Mouse (Mus musculus) bone marrow, adult 2 months (tissue): ENCODE results near the gene Krt8.

ENCODE experiments used
- CTCF ChIP-seq: fragments of 200-500 bp; IDR thresholded peaks from 2 replicates; pipeline ENCODE4 v1.5.1; 2011; ENCODE audit warnings: low read length, control low read depth; ENCODE audit not compliant: control insufficient read depth, insufficient read depth
- POLR2A ChIP-seq: fragments of 200-500 bp; IDR thresholded peaks from 2 replicates; pipeline ENCODE4 v1.6.1; 2011; ENCODE audit warnings: low read depth, mild to moderate bottlenecking, control low read depth, low read length, borderline replicate concordance; ENCODE audit not compliant: control insufficient read depth

DNA sequence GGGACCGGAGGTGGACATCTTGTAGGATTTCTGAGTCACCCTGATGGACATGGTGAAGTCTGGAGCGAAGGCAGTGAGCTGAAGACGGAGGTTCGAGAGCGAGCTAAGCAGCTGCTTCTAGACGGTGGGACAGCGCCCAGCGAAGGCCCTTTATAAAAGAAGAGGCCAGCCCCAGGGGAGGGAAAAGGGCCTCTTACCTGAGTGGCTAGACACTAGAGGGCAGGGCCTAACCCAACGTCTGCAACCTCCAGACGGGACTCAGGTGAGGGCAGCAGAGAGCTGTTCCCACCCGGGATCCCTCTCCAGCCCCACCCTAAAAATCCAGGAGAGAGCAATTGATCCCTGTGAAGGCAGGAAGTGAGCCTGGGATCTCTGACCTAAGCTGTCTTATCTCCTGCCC is at the start of gene Krt8:
- TF ChIP-seq CTCF (no peak), POLR2A (no peak)
